Mouse (Mus musculus) lung, embryonic 16.5 days (tissue): ENCODE data around the gene Sel1l. TPM values are rescaled to one million over a fixed set of nuclear protein-coding genes. Genes with fewer than 3 reads are reported as not detected.

ENCODE experiments used
- ATAC-seq: fragments of 200-750 bp; cut with Nextera tagmentation; 2 replicates; pipeline ENCODE4 v1.8.0; 2017; ENCODE audit warnings: low read depth, mild to moderate bottlenecking, moderate library complexity
- H3K27ac ChIP-seq: fragments of 300-500 bp; sonication (generic); 2 replicates; pipeline ENCODE4 v1.5.1; 2014; ENCODE audit warnings: mild to moderate bottlenecking, control low read depth, low read length
- H3K27me3 ChIP-seq: fragments of 300-500 bp; sonication (generic); 2 replicates; pipeline ENCODE4 v1.6.1; 2014; ENCODE audit warnings: low read depth, low read length, mixed read lengths; ENCODE audit not compliant: control insufficient read depth, insufficient read depth
- H3K36me3 ChIP-seq: fragments of 300-500 bp; sonication (generic); 2 replicates; pipeline ENCODE4 v1.6.1; 2014; ENCODE audit warnings: low read length; ENCODE audit not compliant: control insufficient read depth, insufficient read depth
- H3K4me1 ChIP-seq: fragments of 300-500 bp; sonication (generic); replicated peaks from 2 replicates; pipeline ENCODE4 v1.6.1; 2014; ENCODE audit warnings: low read length, mixed read lengths; ENCODE audit not compliant: control insufficient read depth, insufficient read depth
- H3K4me2 ChIP-seq: fragments of 300-500 bp; sonication (generic); 2 replicates; pipeline ENCODE4 v1.6.1; 2014; ENCODE audit warnings: low read depth, low read length, control low read depth
- H3K4me3 ChIP-seq: fragments of 300-500 bp; sonication (generic); 2 replicates; pipeline ENCODE4 v1.5.1; 2014; ENCODE audit warnings: mild to moderate bottlenecking, low read length, control low read depth
- H3K9ac ChIP-seq: fragments of 300-500 bp; sonication (generic); 2 replicates; pipeline ENCODE4 v1.6.1; 2014; ENCODE audit warnings: low read length, control low read depth
- H3K9me3 ChIP-seq: fragments of 300-500 bp; sonication (generic); 2 replicates; pipeline ENCODE4 v1.6.1; 2016; ENCODE audit warnings: low read length; ENCODE audit not compliant: control insufficient read depth
- WGBS: fragments of 180-500 bp; shearing (Covaris S2); extraction: QIAGEN DNeasy Blood & Tissue Kit; methylation state at CpG from one replicate; pipeline ENCODE4 v1.1.7; 2014; 5-methylcytosine and 5-hydroxymethylcytosine counted together
- polyA plus RNA-seq: library from polyadenylated mRNA; unstranded; fragments of >200 nt; fragmentation: Nextera tagmentation; extraction: Ambion mirVana; gene quantifications from 2 replicates; pipeline ENCODE4 v1.2.1, GENCODE M21; 2015

Sel1l gene
- polyA plus RNA-seq, 1 experiment from 2014 or later: 106 TPM

- Histone ChIP-seq H3K27me3 (no peaks in the 10 kb centered on the region), H3K4me1 (no peaks in the 10 kb centered on the region; the same call in 1 of the 2 replicates), H3K4me2 (no peak overlapping the region), H3K27ac (no peak overlapping the region), H3K9ac (no peak overlapping the region), H3K36me3 (no peaks in the 10 kb centered on the region), H3K9me3 (no peaks in the 10 kb centered on the region), H3K4me3 (no peak overlapping the region)
- no peak for ATAC-seq
- 57% methylated on average over 8 of the region's 8 CpGs for WGBS
Observed at GRCm38 (mm10) chr12:91774811-91775284, 74.1 kb downstream of the Sel1l start.

- Histone ChIP-seq H3K27me3 (no peaks in the 10 kb centered on the region), H3K27ac (no peak overlapping the region), H3K9me3 (no peaks in the 10 kb centered on the region), H3K4me3 (no peak overlapping the region), H3K36me3 (no peaks in the 10 kb centered on the region), H3K9ac (no peak overlapping the region), H3K4me2 (no peak overlapping the region), H3K4me1 (peaks cover 28% of the 10 kb centered on the region)
- 32% methylated on average over 2 of the region's 2 CpGs for WGBS
- ATAC-seq: no peak
Observed at GRCm38 (mm10) chr12:91768871-91769270, 80.1 kb downstream of the Sel1l start.

GRCm38 (mm10) chr12:91768176-91768575, 80.8 kb downstream of the Sel1l start:
- H3K27ac ChIP-seq: no peak overlapping the region
- H3K4me2 ChIP-seq: no peak overlapping the region
- no peaks in the 10 kb centered on the region for H3K9me3 ChIP-seq
- WGBS: 77% methylated on average over 6 of the region's 6 CpGs
- H3K9ac ChIP-seq: no peak overlapping the region
- no peak for ATAC-seq
- no peaks in the 10 kb centered on the region for H3K27me3 ChIP-seq
- no peak overlapping the region for H3K4me3 ChIP-seq
- no peaks in the 10 kb centered on the region for H3K36me3 ChIP-seq
- peaks cover 28% of the 10 kb centered on the region for H3K4me1 ChIP-seq

- Histone ChIP-seq H3K36me3 (no peaks in the 10 kb centered on the region), H3K9me3 (no peaks in the 10 kb centered on the region), H3K4me3 (peak overlapping the region; percentile 3; the same call in 1 of the 2 replicates), H3K27ac (no peak overlapping the region), H3K4me2 (peak overlapping the region; percentile 34), H3K4me1 (peaks cover 28% of the 10 kb centered on the region), H3K9ac (0 out of 2 replicates have a peak overlapping the region, but pooled peaks have one; percentile 9), H3K27me3 (no peaks in the 10 kb centered on the region)
- peak; percentile 72 for ATAC-seq
- 43% methylated on average over 14 of the region's 14 CpGs for WGBS
Observed at GRCm38 (mm10) chr12:91766338-91767107, 82.4 kb downstream of the Sel1l start.

- Histone ChIP-seq H3K4me1 (peaks cover 28% of the 10 kb centered on the region), H3K9ac (no peak overlapping the region), H3K9me3 (no peaks in the 10 kb centered on the region), H3K4me2 (no peak overlapping the region), H3K27ac (0 out of 2 replicates have a peak overlapping the region, but pooled peaks have one; percentile 9), H3K4me3 (no peak overlapping the region), H3K27me3 (no peaks in the 10 kb centered on the region), H3K36me3 (no peaks in the 10 kb centered on the region)
- 50% methylated on average over 13 of the region's 13 CpGs for WGBS
- no peak for ATAC-seq
Observed at GRCm38 (mm10) chr12:91765504-91765903, 83.5 kb downstream of the Sel1l start.

GRCm38 (mm10) chr12:91765054-91765453, 83.9 kb downstream of the Sel1l start:
- 12% methylated on average over 2 of the region's 2 CpGs for WGBS
- no peaks in the 10 kb centered on the region for H3K36me3 ChIP-seq
- H3K4me1 ChIP-seq: peaks cover 28% of the 10 kb centered on the region
- H3K9ac ChIP-seq: no peak overlapping the region
- no peak overlapping the region for H3K4me3 ChIP-seq
- H3K27ac ChIP-seq: no peak overlapping the region
- no peak overlapping the region for H3K4me2 ChIP-seq
- ATAC-seq: peak; percentile 48; the same call in 1 of the 2 replicates
- H3K9me3 ChIP-seq: no peaks in the 10 kb centered on the region
- no peaks in the 10 kb centered on the region for H3K27me3 ChIP-seq

GRCm38 (mm10) chr12:91764471-91764870, 84.5 kb downstream of the Sel1l start:
- Histone ChIP-seq H3K4me2 (no peak overlapping the region), H3K9ac (no peak overlapping the region), H3K36me3 (no peaks in the 10 kb centered on the region), H3K9me3 (no peaks in the 10 kb centered on the region), H3K27ac (0 out of 2 replicates have a peak overlapping the region, but pooled peaks have one; percentile 19), H3K27me3 (no peaks in the 10 kb centered on the region), H3K4me1 (peaks cover 26% of the 10 kb centered on the region), H3K4me3 (no peak overlapping the region)
- WGBS: 59% methylated on average over 2 of the region's 2 CpGs
- peak; percentile 39; the same call in 1 of the 2 replicates for ATAC-seq

GRCm38 (mm10) chr12:91759836-91760235, 89.1 kb downstream of the Sel1l start:
- Histone ChIP-seq H3K27ac (no peak overlapping the region), H3K36me3 (no peaks in the 10 kb centered on the region), H3K27me3 (no peaks in the 10 kb centered on the region), H3K9me3 (no peaks in the 10 kb centered on the region), H3K4me1 (peaks cover 10% of the 10 kb centered on the region), H3K4me2 (no peak overlapping the region), H3K4me3 (no peak overlapping the region), H3K9ac (no peak overlapping the region)
- no peak for ATAC-seq
- WGBS: 60% methylated on average over 3 of the region's 3 CpGs

- H3K4me3 ChIP-seq: no peak overlapping the region
- H3K36me3 ChIP-seq: no peaks in the 10 kb centered on the region
- H3K27me3 ChIP-seq: no peaks in the 10 kb centered on the region
- no peak overlapping the region for H3K27ac ChIP-seq
- 79% methylated on average over 13 of the region's 13 CpGs for WGBS
- H3K4me1 ChIP-seq: peaks cover 4% of the 10 kb centered on the region; the same call in 1 of the 2 replicates
- peak; percentile 12; the same call in 1 of the 2 replicates for ATAC-seq
- H3K4me2 ChIP-seq: no peak overlapping the region
- no peak overlapping the region for H3K9ac ChIP-seq
- H3K9me3 ChIP-seq: no peaks in the 10 kb centered on the region
Observed at GRCm38 (mm10) chr12:91757854-91758562, 90.9 kb downstream of the Sel1l start.
